Mouse (Mus musculus) lung, adult 10 weeks (tissue): Measurements from ENCODE around the gene Zwint. TPM values are rescaled to one million over a fixed set of nuclear protein-coding genes. Genes with fewer than 3 reads are reported as not detected.

Experiments used
- polyA plus RNA-seq: library from polyadenylated mRNA; stranded (reverse); fragments of 350-450 nt; fragmentation: Illumina TruSeq; extraction: RNeasy Lipid Tissue Mini Kit (QIAGEN cat#74804); gene quantifications from one replicate; pipeline ENCODE4 v1.2.3, GENCODE M21; 2014; ENCODE audit warnings: low read depth, low replicate concordance; ENCODE audit not compliant: insufficient read depth

Zwint gene
- polyA plus RNA-seq, result 42.5 TPM

GRCm38 (mm10) chr10:72654270-72655016 is at the start of gene Zwint:
Gene Zwint (plus strand): TSS chr10:72654845.

